Mouse (Mus musculus) brain, embryonic 14.5 days (tissue): ENCODE results near the gene B3galt1.

Experiments
- CTCF ChIP-seq: fragments of 200-500 bp; IDR thresholded peaks from 2 replicates; pipeline ENCODE4 v1.5.1; 2012; ENCODE audit warnings: inconsistent platforms, mild to moderate bottlenecking, moderate library complexity, borderline replicate concordance; ENCODE audit not compliant: insufficient read depth, insufficient read length; ENCODE audit errors: extremely low read depth
- POLR2A ChIP-seq: fragments of 200-500 bp; IDR thresholded peaks from 2 replicates; pipeline ENCODE4 v1.6.1; 2012; ENCODE audit warnings: mild to moderate bottlenecking, inconsistent platforms, borderline replicate concordance; ENCODE audit not compliant: poor library complexity, insufficient read depth, insufficient read length, severe bottlenecking; ENCODE audit errors: extremely low read depth

- TF ChIP-seq CTCF (no peak), POLR2A (no peak)
Observed at GRCm38 (mm10) chr2:68034711-68035110, 469.0 kb downstream of the B3galt1 start.
